Mouse (Mus musculus): ENCODE measurements around the gene Csrnp3.

DNA sequence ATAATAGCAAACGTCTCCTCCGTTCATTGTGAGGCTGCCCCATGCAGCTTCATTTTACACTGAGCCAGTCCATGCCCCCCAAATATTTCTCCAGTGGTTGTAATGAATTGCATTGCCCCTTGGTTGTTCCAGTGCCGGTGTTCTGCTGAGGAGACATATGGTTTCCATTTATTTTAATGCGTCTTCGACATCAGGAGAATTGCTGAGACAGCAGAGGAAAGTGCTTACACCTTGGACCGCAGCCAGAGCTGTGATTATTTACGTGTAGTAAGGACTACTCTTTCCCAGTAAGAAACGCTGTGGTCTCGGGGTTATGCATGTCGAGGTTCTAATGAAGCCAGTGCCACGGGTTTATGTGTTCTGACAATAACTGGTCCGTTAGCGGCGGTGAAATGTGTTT lies 147.8 kb downstream of the Csrnp3 start:
- TF ChIP-seq CTCF (IDR thresholded peaks at IDR 0.05; ENCODE audit: low read depth) (no peak), EP300 (IDR thresholded peaks at IDR 0.05; ENCODE audit: low read depth) (no peak)

Data from liver, postnatal 0 days (tissue).